Mouse (Mus musculus): ENCODE data around the gene Cacna1i. TPM values are rescaled to one million over a fixed set of nuclear protein-coding genes. Genes with fewer than 3 reads are reported as not detected.

Gene Cacna1i
- polyA plus RNA-seq, 1 experiment from 2014 or later = not detected

Other genes starting within 250 kb of the Cacna1i start
- gene Syngr1, start 195.9 kb upstream of the Cacna1i start, polyA plus RNA-seq (2015; fragmentation: Nextera tagmentation; extraction: Ambion mirVana) = 27.3 and 30.7 TPM in 2 replicates
- 603 and 677 TPM in 2 replicates for gene Rpl3, start 195.4 kb upstream of the Cacna1i start, polyA plus RNA-seq (2015; fragmentation: Nextera tagmentation; extraction: Ambion mirVana)
- 29.4 and 31.1 TPM in 2 replicates for gene Tab1, start 154.1 kb upstream of the Cacna1i start, polyA plus RNA-seq (2015; fragmentation: Nextera tagmentation; extraction: Ambion mirVana)
- gene Mgat3, start 113.5 kb upstream of the Cacna1i start, polyA plus RNA-seq (2015; fragmentation: Nextera tagmentation; extraction: Ambion mirVana) = 1.2 and 1.3 TPM in 2 replicates
- gene Mief1, start 53.2 kb upstream of the Cacna1i start, polyA plus RNA-seq (2015; fragmentation: Nextera tagmentation; extraction: Ambion mirVana) = 25.5 and 25.9 TPM in 2 replicates
- gene AC140267.1, start 51.4 kb upstream of the Cacna1i start, polyA plus RNA-seq (2015; fragmentation: Nextera tagmentation; extraction: Ambion mirVana) = not detected in 2 replicates
- 74.9 and 83.4 TPM in 2 replicates for gene Atf4, start 32.1 kb upstream of the Cacna1i start, polyA plus RNA-seq (2015; fragmentation: Nextera tagmentation; extraction: Ambion mirVana)
- gene Rps19bp1, start 22.9 kb upstream of the Cacna1i start, polyA plus RNA-seq (2015; fragmentation: Nextera tagmentation; extraction: Ambion mirVana) = 39.0 and 39.7 TPM in 2 replicates